Mouse (Mus musculus) urinary bladder, postnatal 10 days (tissue): ENCODE results near the gene Phlda3.

Experiments
- DNase-seq: peaks from one replicate; pipeline ENCODE4 v3.0.0; 2022; ENCODE audit warnings: low spot score

Phlda3 gene

GRCm38 (mm10) chr1:135759685-135760084 lies 6.2 kb upstream of the Phlda3 start:
- no peak for DNase-seq

- no peak for DNase-seq
Measured at GRCm38 (mm10) chr1:135760216-135760615, 5.7 kb upstream of the Phlda3 start.

- DNase-seq, result no peak
Measured at GRCm38 (mm10) chr1:135761728-135762127, 4.2 kb upstream of the Phlda3 start.

- no peak for DNase-seq
Measured at GRCm38 (mm10) chr1:135763503-135764205, 2.3 kb upstream of the Phlda3 start.

- no peak for DNase-seq
Measured at GRCm38 (mm10) chr1:135764206-135764528, 1.8 kb upstream of the Phlda3 start.

GRCm38 (mm10) chr1:135766592-135767306 lies 830 bp downstream of the Phlda3 start:
- DNase-seq, result no peak

GRCm38 (mm10) chr1:135767324-135767890 lies 1.5 kb downstream of the Phlda3 start:
- no peak for DNase-seq

GRCm38 (mm10) chr1:135768400-135768799 lies 2.5 kb downstream of the Phlda3 start:
- DNase-seq, result no peak

- DNase-seq, result no peak
Measured at GRCm38 (mm10) chr1:135770237-135770636, 4.3 kb downstream of the Phlda3 start.

- DNase-seq, result no peak
Measured at GRCm38 (mm10) chr1:135770896-135771572, 5.1 kb downstream of the Phlda3 start.

GRCm38 (mm10) chr1:135771573-135771970 lies 5.7 kb downstream of the Phlda3 start:
- no peak for DNase-seq

- no peak for DNase-seq
Measured at GRCm38 (mm10) chr1:135776596-135776995, 10.7 kb downstream of the Phlda3 start.

- no peak for DNase-seq
Measured at GRCm38 (mm10) chr1:135777046-135777445, 11.1 kb downstream of the Phlda3 start.

GRCm38 (mm10) chr1:135778780-135779535 lies 13.0 kb downstream of the Phlda3 start, which contains the start of gene Tnni1:
Gene Tnni1, plus strand, starts transcription at chr1:135779434.
- no peak for DNase-seq

- no peak for DNase-seq
Measured at GRCm38 (mm10) chr1:135780649-135781048, 14.7 kb downstream of the Phlda3 start.

- peak; percentile 57 for DNase-seq
Measured at GRCm38 (mm10) chr1:135781220-135781619, 15.3 kb downstream of the Phlda3 start.

GRCm38 (mm10) chr1:135782816-135783215 lies 16.9 kb downstream of the Phlda3 start:
- DNase-seq, result no peak

- DNase-seq, result no peak
Measured at GRCm38 (mm10) chr1:135787799-135788198, 21.9 kb downstream of the Phlda3 start.

- no peak for DNase-seq
Measured at GRCm38 (mm10) chr1:135788708-135789107, 22.8 kb downstream of the Phlda3 start.

- DNase-seq, result no peak
Measured at GRCm38 (mm10) chr1:135789815-135790214, 23.9 kb downstream of the Phlda3 start.

- no peak for DNase-seq
Measured at GRCm38 (mm10) chr1:135792143-135792939, 26.4 kb downstream of the Phlda3 start.
